Mouse (Mus musculus): ENCODE results near the gene Hspa4.
A peak's percentile ranks its signal among the peaks of the same experiment; 100 is the strongest.
"Not testable (repeated sequence)": the region's sequence is repeated elsewhere in the genome, so short reads cannot be mapped to it uniquely, and the experiment has no call there.

Hspa4 gene

GRCm38 (mm10) chr11:53300330-53301166 lies at the start of gene Hspa4:
Gene Hspa4 (minus strand): TSS chr11:53300457.
- peak; percentile 98 for DNase-seq (ENCODE audit: low spot score)

- DNase-seq (ENCODE audit: low spot score): no peak
Observed at GRCm38 (mm10) chr11:53345738-53346137, 45.5 kb upstream of the Hspa4 start.

DNA sequence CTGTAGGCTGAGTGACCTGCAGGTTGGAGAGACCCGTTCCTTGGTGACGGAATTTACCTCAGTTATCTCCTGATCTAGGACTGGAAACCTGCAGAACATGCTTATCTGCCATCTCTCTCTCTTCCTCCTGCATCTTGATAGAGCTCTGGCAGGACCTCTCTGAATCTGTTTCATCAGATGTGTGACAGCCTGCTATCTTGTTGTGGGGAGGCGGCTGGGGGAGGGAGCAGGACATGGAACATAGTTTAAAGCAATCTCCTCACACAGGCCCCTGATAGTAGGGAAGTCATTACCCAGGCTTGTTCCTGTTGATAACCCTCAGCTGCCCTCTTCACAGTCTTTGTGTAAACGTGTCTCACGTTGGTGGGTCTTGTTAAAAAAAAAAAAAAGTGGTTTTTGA lies 45.1 kb upstream of the Hspa4 start:
- no peak for DNase-seq (ENCODE audit: low spot score)

DNA sequence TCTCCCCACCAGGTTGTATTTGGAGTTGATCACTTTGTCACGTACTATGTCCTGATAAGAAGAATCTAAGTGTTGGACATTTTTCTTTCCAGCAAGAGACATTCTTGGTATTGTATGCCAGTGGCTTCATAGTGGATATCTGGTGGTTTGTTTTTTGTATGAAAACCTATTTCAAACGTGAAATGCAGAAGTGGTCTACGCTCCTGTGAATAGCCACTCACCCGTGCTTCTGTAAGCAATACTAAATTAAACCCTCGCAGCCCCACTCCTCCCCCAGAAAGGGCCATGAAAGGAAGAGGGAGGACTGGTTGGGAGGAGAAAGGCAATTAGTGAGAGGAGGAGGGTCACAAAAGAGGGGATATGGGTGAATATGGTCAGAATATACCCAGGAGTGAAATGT lies 42.5 kb upstream of the Hspa4 start:
- no peak for DNase-seq (ENCODE audit: low spot score)

GRCm38 (mm10) chr11:53341019-53341418 lies 40.8 kb upstream of the Hspa4 start:
- not testable (repeated sequence) for DNase-seq (ENCODE audit: low spot score)

DNA sequence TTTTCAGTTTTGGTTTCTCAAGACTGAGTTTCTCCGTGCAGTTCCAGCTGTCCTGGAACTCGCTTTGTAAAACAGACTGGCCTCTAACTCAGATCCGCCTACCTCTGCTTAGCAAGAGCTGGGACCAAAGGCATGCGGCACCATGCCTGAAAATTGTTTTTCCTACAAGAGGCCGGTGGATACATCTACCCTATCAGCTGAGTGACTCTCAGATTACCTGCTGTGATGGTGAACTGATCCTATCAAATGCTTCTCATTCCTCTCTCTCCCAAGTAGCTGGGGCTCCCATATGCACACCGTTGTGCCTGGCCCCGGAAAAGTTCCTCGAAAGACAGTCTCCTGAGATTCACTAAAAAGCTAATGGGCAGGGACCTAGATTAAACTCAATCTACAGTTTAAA lies 37.4 kb upstream of the Hspa4 start:
- no peak for DNase-seq (ENCODE audit: low spot score)

DNA sequence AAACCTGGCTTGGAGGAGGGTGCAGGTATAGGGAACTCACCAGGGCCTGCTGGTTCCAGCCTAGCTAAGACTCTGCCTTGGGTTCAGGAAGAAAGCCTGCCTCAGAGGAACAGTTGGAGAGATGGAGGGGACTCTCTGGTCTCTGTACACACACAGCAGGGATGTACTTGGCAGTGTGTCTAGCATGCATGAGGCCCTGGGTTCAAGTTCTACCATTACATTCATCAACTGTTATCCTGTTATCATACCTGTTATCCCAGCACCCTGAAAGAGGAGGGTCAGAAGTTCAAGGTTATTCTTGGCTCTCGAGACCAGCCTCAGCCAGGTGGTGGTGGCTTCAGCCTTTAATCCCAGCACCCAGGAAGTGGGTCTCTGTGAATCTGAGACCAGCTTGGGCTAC lies 36.7 kb upstream of the Hspa4 start:
- no peak for DNase-seq (ENCODE audit: low spot score)

GRCm38 (mm10) chr11:53336182-53336571 lies 35.9 kb upstream of the Hspa4 start:
- DNase-seq (ENCODE audit: low spot score): no peak

- no peak for DNase-seq (ENCODE audit: low spot score)
Observed at GRCm38 (mm10) chr11:53335505-53336181, 35.4 kb upstream of the Hspa4 start.

DNA sequence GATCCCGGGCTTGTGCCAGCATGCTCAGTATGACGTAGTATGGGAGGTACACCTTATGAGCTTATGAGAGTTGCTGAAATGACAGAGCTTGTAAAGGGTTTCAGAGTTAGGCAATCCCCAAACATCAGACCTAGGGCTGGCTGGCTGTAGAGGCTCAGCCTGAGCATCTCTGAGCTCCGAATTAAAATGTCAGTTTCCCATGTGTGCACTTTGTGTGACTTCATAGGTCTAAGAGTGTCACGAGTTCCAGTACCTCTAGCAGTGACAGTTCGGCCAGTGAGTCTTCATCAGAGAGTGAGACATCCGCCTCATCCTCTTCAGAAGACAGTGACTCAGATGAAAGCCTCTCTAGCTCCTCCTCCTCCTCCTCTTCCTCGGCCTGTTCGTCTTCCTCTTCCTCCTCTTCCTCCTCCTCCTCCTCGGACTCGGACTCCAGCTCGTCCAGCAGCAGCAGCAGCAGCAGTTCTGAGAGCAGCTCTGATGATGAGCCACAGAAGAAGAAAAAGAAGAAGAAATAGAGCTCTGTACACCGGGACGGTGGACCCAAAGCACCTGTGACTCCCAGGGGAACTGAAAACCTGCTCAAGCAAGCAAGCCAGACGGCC lies 31.9 kb upstream of the Hspa4 start:
- DNase-seq (ENCODE audit: low spot score): no peak

DNA sequence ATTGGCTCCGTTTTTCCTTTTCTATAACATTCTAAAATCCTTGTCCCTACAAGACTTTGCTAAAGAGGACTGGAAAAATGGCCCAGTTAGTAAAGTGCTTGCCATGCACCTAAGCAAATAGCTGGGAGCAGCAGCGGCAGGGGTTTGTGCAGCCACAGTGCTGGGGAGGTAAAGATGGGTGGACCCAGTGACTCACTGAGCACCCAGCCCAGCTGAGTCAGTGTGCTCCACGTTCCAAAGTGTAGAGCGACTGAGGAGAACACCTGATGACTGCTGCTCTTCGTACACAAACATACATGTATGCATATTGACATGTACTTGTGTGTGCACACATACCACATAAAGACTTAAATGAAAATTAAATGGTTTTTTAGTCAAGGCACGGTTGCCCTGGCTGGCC lies 30.9 kb upstream of the Hspa4 start:
- DNase-seq (ENCODE audit: low spot score): no peak

DNA sequence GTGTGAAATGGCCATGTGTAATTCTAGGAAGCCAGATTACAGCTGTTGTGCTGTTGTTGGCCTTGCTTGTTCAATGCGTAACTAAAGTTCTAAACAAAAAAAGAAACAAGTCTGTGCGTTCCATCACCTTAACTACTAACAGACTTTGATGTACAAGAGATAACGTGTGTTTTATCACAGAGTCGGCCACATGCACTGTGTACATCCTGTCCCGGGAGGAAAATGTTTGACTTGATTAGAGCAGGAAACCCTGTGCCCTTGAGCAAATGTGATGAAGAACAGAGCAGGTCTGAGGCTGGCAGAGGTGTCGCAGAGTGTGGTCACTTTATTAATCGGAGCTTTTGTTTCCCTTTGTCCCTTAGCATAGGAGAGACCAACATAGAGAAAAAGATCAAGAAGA lies 30.1 kb upstream of the Hspa4 start:
- no peak for DNase-seq (ENCODE audit: low spot score)

DNA sequence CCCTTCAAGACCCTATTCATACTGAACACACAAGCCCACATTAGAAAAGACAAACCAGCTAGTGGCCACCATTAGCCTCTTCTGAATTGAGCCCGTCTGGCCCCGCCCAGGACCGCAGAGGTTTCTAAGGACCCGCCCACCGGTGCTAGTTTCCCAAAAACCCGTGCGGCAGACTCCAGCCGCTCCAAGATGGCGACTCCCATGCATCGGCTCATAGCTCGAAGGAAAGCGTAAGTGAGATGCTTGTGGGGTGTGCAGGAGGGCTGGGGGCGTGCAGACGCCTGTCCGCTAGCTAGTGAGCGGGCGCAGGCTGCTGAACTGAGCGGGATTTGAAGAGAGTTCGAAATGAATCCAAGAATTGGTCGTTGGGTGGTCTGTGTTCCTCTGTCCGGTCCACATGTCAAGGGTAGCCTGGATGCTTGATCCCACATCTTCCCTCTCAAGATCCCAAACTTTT lies 24.3 kb upstream of the Hspa4 start, which contains the start of gene Zcchc10:
Zcchc10 (plus strand) TSS at position 168 of the 457 bp plus-strand sequence.
- peak; percentile 88 for DNase-seq (ENCODE audit: low spot score)

- DNase-seq (ENCODE audit: low spot score): not testable (repeated sequence)
Observed at GRCm38 (mm10) chr11:53319867-53320266, 19.6 kb upstream of the Hspa4 start.

GRCm38 (mm10) chr11:53318568-53318967 lies 18.3 kb upstream of the Hspa4 start:
- not testable (repeated sequence) for DNase-seq (ENCODE audit: low spot score)

DNA sequence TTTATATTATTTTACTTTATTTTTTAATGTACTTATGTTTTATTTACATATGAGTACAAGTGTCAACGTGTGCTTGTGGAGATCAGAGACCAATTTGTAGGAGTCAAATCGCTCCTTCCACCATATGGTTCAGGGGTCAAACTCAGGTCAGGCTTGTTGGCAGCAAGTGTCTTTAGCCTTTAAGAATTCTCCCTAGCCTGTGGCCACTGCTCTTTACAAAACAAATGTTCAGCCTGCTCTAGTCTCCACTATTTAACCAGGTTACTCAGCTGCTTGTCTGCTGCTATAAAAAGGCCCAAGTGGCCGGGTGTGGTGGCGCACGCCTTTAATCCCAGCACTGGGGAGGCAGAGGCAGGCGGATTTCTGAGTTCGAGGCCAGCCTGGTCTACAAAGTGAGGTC lies 17.8 kb upstream of the Hspa4 start:
- no peak for DNase-seq (ENCODE audit: low spot score)

GRCm38 (mm10) chr11:53316996-53317395 lies 16.7 kb upstream of the Hspa4 start:
- DNase-seq (ENCODE audit: low spot score): no peak

DNA sequence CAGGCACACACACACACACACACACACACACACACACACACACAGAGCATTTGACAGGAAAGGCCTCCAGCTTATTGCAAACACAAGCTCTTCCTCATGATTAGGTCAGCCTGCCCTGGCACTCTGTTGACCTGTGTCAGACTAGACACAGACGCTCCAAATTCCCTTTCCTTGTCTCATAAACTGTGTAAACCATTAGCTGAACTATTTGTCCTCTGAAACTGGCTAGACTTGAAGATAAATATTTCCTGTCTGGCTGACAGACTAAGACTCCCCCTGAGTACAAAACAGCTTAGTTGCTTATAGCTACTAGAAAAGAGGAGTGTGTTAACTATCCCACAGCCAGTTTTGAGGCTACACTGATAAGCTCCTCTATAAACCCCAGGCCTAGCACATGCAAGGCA lies 14.5 kb upstream of the Hspa4 start:
- DNase-seq (ENCODE audit: low spot score): no peak

- DNase-seq (ENCODE audit: low spot score): not testable (repeated sequence)
Observed at GRCm38 (mm10) chr11:53312823-53313222, 12.6 kb upstream of the Hspa4 start.

DNA sequence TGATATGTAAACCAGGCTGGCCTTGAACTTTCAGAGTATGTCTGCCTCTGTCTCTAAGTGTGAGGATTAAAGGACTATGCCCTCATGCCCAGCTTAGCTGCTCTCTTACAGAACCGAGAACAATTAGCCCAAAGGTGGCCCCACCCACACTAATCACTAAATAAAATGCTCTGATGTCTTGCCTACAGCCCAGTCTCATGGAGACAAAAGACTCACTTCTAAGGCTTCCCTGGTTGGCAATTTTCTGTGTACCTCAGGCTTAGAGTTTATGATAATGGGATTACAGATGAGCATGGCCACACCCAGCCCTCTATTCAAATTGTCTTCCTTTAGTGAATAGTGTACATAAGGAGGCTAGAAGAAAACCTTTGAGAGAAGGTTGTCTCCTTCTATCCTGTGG lies 11.1 kb upstream of the Hspa4 start:
- DNase-seq (ENCODE audit: low spot score): no peak

DNA sequence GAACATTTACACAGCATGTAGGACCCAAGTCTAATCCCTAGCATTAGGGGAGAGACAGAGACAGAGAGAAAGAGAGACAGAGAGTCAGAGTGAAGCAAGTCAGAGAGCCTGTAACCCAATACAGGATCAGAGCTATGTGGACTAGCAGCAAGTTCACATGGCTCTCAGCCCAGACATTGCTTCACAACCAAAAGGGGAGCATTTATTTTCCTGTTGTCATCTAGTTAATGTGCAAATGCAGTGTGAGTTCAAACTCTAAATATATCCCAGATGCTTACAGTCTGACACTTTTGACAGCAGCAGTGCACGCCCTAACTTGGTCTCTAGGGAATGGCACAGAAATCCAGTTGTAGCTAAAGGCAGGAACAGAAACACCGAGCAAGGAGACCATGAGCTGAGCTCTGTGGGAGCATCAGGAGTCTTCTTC lies 8.6 kb upstream of the Hspa4 start:
- peak; percentile 52 for DNase-seq (ENCODE audit: low spot score)

- peak; percentile 60 for DNase-seq (ENCODE audit: low spot score)
Observed at GRCm38 (mm10) chr11:53308251-53308864, 8.1 kb upstream of the Hspa4 start.
